Mouse (Mus musculus): ENCODE results near the gene Nucb2. TPM values are rescaled to one million over a fixed set of nuclear protein-coding genes. Genes with fewer than 3 reads are reported as not detected.

The Nucb2 gene
- polyA plus RNA-seq, 1 experiment = 8.0 TPM

GRCm38 (mm10) chr7:116514030-116514429 lies 9.9 kb downstream of the Nucb2 start:
- 90% methylated on average over 5 of the region's 5 CpGs for WGBS
- H3K27ac ChIP-seq (ENCODE audit: insufficient read depth, low read length) = no peak overlapping the region
- H3K27me3 ChIP-seq (ENCODE audit: control insufficient read depth, insufficient read depth, low read length) = no peaks in the 10 kb centered on the region
- no peak overlapping the region for H3K4me3 ChIP-seq (replicated peaks; ENCODE audit: insufficient read depth, low read depth, low read length)
- no peak for DNase-seq
- TF ChIP-seq POLR2A (IDR thresholded peaks at IDR 0.05; ENCODE audit: borderline replicate concordance, insufficient read depth, low read length) (no peak), CTCF (IDR thresholded peaks at IDR 0.05; ENCODE audit: borderline replicate concordance, insufficient read depth, low read depth, low read length) (no peak)
- no peaks in the 10 kb centered on the region for H3K4me1 ChIP-seq (ENCODE audit: control insufficient read depth, insufficient read depth, low read length)

DNA sequence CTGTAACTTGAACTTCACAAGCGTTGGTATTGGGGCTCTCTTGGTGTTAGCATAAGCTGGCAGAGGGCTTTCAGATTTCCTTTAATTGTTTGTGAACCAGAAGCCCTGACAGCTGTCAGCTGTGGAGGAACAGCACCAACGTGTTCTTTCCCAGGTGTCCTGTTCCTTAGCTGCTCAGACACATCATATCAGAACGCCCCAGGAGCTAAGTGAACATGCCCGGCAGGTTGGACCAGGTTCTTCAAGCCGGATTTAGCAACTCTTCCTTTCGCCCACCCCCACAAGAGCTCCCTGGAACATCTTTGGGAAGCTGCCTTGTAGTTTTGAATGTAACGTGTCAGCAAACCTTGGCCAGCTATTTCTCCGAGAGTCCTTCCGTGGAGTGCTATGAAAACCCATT lies 10.4 kb downstream of the Nucb2 start:
- no peaks in the 10 kb centered on the region for H3K27me3 ChIP-seq (ENCODE audit: control insufficient read depth, insufficient read depth, low read length)
- H3K27ac ChIP-seq (ENCODE audit: insufficient read depth, low read length) = no peak overlapping the region
- H3K4me3 ChIP-seq (replicated peaks; ENCODE audit: insufficient read depth, low read depth, low read length) = no peak overlapping the region
- TF ChIP-seq POLR2A (IDR thresholded peaks at IDR 0.05; ENCODE audit: borderline replicate concordance, insufficient read depth, low read length) (no peak), CTCF (IDR thresholded peaks at IDR 0.05; ENCODE audit: borderline replicate concordance, insufficient read depth, low read depth, low read length) (no peak)
- H3K4me1 ChIP-seq (ENCODE audit: control insufficient read depth, insufficient read depth, low read length) = no peaks in the 10 kb centered on the region
- 87% methylated on average over 9 of the region's 9 CpGs for WGBS
- DNase-seq = no peak

GRCm38 (mm10) chr7:116515059-116515458 lies 10.9 kb downstream of the Nucb2 start:
- Histone ChIP-seq H3K4me3 (replicated peaks; ENCODE audit: insufficient read depth, low read depth, low read length) (no peak overlapping the region), H3K27me3 (ENCODE audit: control insufficient read depth, insufficient read depth, low read length) (no peaks in the 10 kb centered on the region), H3K4me1 (ENCODE audit: control insufficient read depth, insufficient read depth, low read length) (no peaks in the 10 kb centered on the region), H3K27ac (ENCODE audit: insufficient read depth, low read length) (no peak overlapping the region)
- no peak for DNase-seq
- TF ChIP-seq POLR2A (IDR thresholded peaks at IDR 0.05; ENCODE audit: borderline replicate concordance, insufficient read depth, low read length) = no peak
- no peak for TF ChIP-seq CTCF (IDR thresholded peaks at IDR 0.05; ENCODE audit: borderline replicate concordance, insufficient read depth, low read depth, low read length)
- 93% methylated on average over 7 of the region's 7 CpGs for WGBS

GRCm38 (mm10) chr7:116515514-116516135 lies 11.5 kb downstream of the Nucb2 start:
- Histone ChIP-seq H3K27ac (ENCODE audit: insufficient read depth, low read length) (no peak overlapping the region), H3K27me3 (ENCODE audit: control insufficient read depth, insufficient read depth, low read length) (no peaks in the 10 kb centered on the region), H3K4me3 (replicated peaks; ENCODE audit: insufficient read depth, low read depth, low read length) (no peak overlapping the region), H3K4me1 (ENCODE audit: control insufficient read depth, insufficient read depth, low read length) (no peaks in the 10 kb centered on the region)
- no peak for TF ChIP-seq CTCF (IDR thresholded peaks at IDR 0.05; ENCODE audit: borderline replicate concordance, insufficient read depth, low read depth, low read length)
- no peak for TF ChIP-seq POLR2A (IDR thresholded peaks at IDR 0.05; ENCODE audit: borderline replicate concordance, insufficient read depth, low read length)
- 85% methylated on average over 13 of the region's 13 CpGs for WGBS
- no peak for DNase-seq

DNA sequence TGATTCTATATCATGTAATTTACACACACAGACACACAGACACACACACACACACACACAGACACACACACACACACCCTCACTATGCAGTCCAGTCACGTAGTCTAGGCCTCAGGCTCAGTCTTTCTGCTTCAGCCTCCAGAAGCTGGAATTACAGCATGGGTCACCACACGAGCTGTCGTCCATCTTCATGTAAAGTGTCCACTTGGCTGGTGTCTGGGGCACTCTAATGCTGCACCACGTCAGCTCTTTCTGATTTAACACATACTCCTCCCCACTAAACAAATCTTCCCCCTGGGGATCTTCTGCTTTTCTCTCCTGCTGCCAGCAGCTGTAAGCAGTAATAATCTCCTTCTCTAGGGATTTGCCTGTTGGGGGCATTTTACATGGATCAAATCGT lies 13.1 kb downstream of the Nucb2 start:
- H3K27ac ChIP-seq (ENCODE audit: insufficient read depth, low read length) = no peak overlapping the region
- TF ChIP-seq POLR2A (IDR thresholded peaks at IDR 0.05; ENCODE audit: borderline replicate concordance, insufficient read depth, low read length) (no peak), CTCF (IDR thresholded peaks at IDR 0.05; ENCODE audit: borderline replicate concordance, insufficient read depth, low read depth, low read length) (no peak)
- 60% methylated on average over 5 of the region's 5 CpGs for WGBS

DNA sequence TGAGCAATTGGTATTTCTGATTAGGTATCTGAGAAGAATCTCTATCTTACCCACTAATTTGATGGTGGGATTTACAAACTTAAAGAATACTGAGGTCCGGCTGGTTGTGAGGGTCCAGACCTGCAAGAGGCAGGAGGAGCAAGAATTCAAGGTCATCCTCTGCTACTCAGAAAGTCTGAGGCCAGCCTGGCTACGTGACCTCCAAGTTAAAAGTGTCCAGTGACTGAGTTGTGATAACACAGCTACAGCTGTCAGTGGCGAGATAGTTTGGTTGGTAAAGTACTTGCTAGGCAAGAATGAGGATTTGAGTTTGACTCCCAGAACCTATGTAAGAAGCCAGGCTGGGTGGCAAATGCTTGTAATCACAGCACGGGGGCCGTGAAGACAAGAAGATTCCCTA lies 14.0 kb downstream of the Nucb2 start:
- Histone ChIP-seq H3K4me3 (replicated peaks; ENCODE audit: insufficient read depth, low read depth, low read length) (no peak overlapping the region), H3K27me3 (ENCODE audit: control insufficient read depth, insufficient read depth, low read length) (no peaks in the 10 kb centered on the region), H3K27ac (ENCODE audit: insufficient read depth, low read length) (no peak overlapping the region), H3K4me1 (ENCODE audit: control insufficient read depth, insufficient read depth, low read length) (no peaks in the 10 kb centered on the region)
- TF ChIP-seq CTCF (IDR thresholded peaks at IDR 0.05; ENCODE audit: borderline replicate concordance, insufficient read depth, low read depth, low read length) = no peak
- TF ChIP-seq POLR2A (IDR thresholded peaks at IDR 0.05; ENCODE audit: borderline replicate concordance, insufficient read depth, low read length) = no peak
- DNase-seq = no peak
- WGBS = 94% methylated on average over 5 of the region's 5 CpGs

More for the DNA sequence above, 13.1 kb downstream of the Nucb2 start:
- no peak overlapping the region for H3K4me3 ChIP-seq (replicated peaks; ENCODE audit: insufficient read depth, low read depth, low read length)
- no peaks in the 10 kb centered on the region for H3K4me1 ChIP-seq (ENCODE audit: control insufficient read depth, insufficient read depth, low read length)
- no peak for DNase-seq
- no peaks in the 10 kb centered on the region for H3K27me3 ChIP-seq (ENCODE audit: control insufficient read depth, insufficient read depth, low read length)

DNA sequence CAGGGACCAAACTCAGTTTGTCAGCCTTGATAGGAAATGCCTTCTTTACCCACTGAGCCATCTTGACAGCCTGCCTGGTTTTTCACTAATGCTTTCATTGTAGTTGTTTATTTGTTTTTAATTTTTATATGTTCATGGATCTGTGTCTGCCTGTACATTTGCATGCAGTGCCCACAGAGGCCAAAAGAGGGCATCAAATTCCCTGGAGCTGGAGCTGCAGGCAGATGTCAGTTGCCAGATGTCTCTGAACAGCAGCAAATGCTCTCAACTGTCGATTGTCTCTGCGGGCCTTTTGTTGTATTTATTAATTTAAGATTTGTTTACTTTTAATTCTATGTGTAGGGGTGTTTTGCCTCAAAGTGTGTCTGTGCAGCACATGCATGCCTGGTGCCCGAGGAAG lies 15.6 kb downstream of the Nucb2 start:
- no peak overlapping the region for H3K4me3 ChIP-seq (replicated peaks; ENCODE audit: insufficient read depth, low read depth, low read length)
- WGBS = 62% methylated on average over 3 of the region's 3 CpGs
- H3K4me1 ChIP-seq (ENCODE audit: control insufficient read depth, insufficient read depth, low read length) = no peaks in the 10 kb centered on the region
- TF ChIP-seq POLR2A (IDR thresholded peaks at IDR 0.05; ENCODE audit: borderline replicate concordance, insufficient read depth, low read length) (no peak), CTCF (IDR thresholded peaks at IDR 0.05; ENCODE audit: borderline replicate concordance, insufficient read depth, low read depth, low read length) (no peak)
- no peaks in the 10 kb centered on the region for H3K27me3 ChIP-seq (ENCODE audit: control insufficient read depth, insufficient read depth, low read length)
- DNase-seq = no peak
- H3K27ac ChIP-seq (ENCODE audit: insufficient read depth, low read length) = no peak overlapping the region

DNA sequence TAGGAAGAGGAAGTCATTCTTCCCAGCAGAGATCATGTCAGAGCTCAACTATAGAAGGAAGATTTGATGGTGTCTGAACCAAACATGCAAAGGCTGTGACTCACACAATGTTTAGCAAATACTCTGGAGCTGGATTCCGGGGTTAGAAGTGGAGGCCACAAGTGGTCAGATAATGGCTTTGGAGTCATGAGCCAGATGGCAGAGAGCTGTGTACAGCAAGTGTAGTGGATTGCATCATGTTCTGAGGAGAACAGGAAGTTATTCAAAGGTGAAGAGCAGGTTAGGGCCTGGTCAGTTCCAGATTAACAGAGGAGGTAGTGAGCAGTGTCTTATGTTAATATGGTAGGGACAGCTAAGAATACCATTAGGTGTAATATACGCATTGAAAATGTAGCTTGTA lies 20.4 kb downstream of the Nucb2 start:
- 91% methylated on average over 2 of the region's 2 CpGs for WGBS
- no peak overlapping the region for H3K27ac ChIP-seq (ENCODE audit: insufficient read depth, low read length)
- no peaks in the 10 kb centered on the region for H3K4me1 ChIP-seq (ENCODE audit: control insufficient read depth, insufficient read depth, low read length)
- TF ChIP-seq POLR2A (IDR thresholded peaks at IDR 0.05; ENCODE audit: borderline replicate concordance, insufficient read depth, low read length) (no peak), CTCF (IDR thresholded peaks at IDR 0.05; ENCODE audit: borderline replicate concordance, insufficient read depth, low read depth, low read length) (no peak)
- no peak overlapping the region for H3K4me3 ChIP-seq (replicated peaks; ENCODE audit: insufficient read depth, low read depth, low read length)
- no peak for DNase-seq
- H3K27me3 ChIP-seq (ENCODE audit: control insufficient read depth, insufficient read depth, low read length) = no peaks in the 10 kb centered on the region
